Mouse (Mus musculus) midbrain, embryonic 12.5 days (tissue): ENCODE results near the gene Tspyl2. TPM values are rescaled to one million over a fixed set of nuclear protein-coding genes. Genes with fewer than 3 reads are reported as not detected.
"Not testable (repeated sequence)": the region's sequence is repeated elsewhere in the genome, so short reads cannot be mapped to it uniquely, and the experiment has no call there.

Experiments used
- ATAC-seq: fragments of 200-750 bp; cut with Nextera tagmentation; 2 replicates; pipeline ENCODE4 v1.8.0; 2017; ENCODE audit warnings: low read depth, moderate TSS enrichment, moderate library complexity; ENCODE audit not compliant: low FRiP score
- H3K27ac ChIP-seq: fragments of 300-500 bp; sonication (generic); replicated peaks from 2 replicates; pipeline ENCODE4 v1.5.1; 2016; ENCODE audit warnings: mild to moderate bottlenecking
- H3K27me3 ChIP-seq: fragments of 300-500 bp; sonication (generic); 2 replicates; pipeline ENCODE4 v1.6.1; 2016; ENCODE audit warnings: mild to moderate bottlenecking
- H3K36me3 ChIP-seq: fragments of 300-500 bp; sonication (generic); 2 replicates; pipeline ENCODE4 v1.6.1; 2016
- H3K4me1 ChIP-seq: fragments of 300-500 bp; sonication (generic); 2 replicates; pipeline ENCODE4 v1.6.1; 2016
- H3K4me2 ChIP-seq: fragments of 300-500 bp; sonication (generic); replicated peaks from 2 replicates; pipeline ENCODE4 v1.6.1; 2016; ENCODE audit warnings: mild to moderate bottlenecking, moderate library complexity
- H3K4me3 ChIP-seq: fragments of 300-500 bp; sonication (generic); 2 replicates; pipeline ENCODE4 v1.5.1; 2016; ENCODE audit warnings: mild to moderate bottlenecking
- H3K9ac ChIP-seq: fragments of 300-500 bp; sonication (generic); replicated peaks from 2 replicates; pipeline ENCODE4 v1.6.1; 2016; ENCODE audit warnings: mild to moderate bottlenecking, moderate library complexity
- H3K9me3 ChIP-seq: fragments of 300-500 bp; sonication (generic); 2 replicates; pipeline ENCODE4 v1.6.1; 2016; ENCODE audit warnings: mild to moderate bottlenecking
- WGBS: fragments of 180-500 bp; shearing (Covaris S2); methylation state at CpG from one replicate; pipeline ENCODE4 v1.1.7; 2016; 5-methylcytosine and 5-hydroxymethylcytosine counted together
- polyA plus RNA-seq: library from polyadenylated mRNA; unstranded; fragments of >200 nt; fragmentation: Nextera tagmentation; extraction: Ambion mirVana; gene quantifications from 2 replicates; pipeline ENCODE4 v1.2.1, GENCODE M21; 2016

The Tspyl2 gene
- 48.8 and 57.3 TPM in 2 replicates for polyA plus RNA-seq

DNA sequence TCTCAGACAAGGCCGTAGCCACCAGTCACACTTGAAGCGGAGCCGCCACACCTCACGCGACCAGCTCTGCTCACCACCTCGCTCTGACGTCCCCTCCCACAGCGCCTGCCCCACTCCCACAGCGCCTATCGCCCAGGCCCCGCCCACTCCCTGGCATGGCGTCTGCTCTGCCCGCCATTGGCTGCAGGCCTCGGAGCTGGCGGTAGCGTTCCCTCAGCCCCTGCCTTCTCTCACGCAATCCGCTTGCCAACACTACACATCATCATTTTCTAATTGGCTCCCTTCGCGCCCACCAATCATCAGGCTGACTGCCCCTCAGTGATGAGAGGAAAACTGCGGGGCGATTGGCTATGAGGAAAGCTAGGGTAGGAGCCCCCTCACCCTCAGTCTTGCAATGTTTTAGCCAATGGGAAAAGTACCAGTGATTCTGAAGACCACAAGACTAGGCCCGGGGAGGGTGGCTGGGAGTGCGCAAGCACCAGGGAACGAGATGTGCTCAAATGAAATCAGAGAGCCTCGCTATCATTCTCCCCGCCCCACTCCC lies at the start of gene Tspyl2:
Gene Tspyl2 (minus strand): TSS at position 68 of the 544 bp plus-strand sequence.
- H3K9ac ChIP-seq, result peak within 1 kb of the TSS; percentile 75
- peak within 1 kb of the TSS; percentile 57 for H3K4me2 ChIP-seq
- H3K27ac ChIP-seq, result peak within 1 kb of the TSS; percentile 81
- peaks cover 92% of the 10 kb centered on the region for H3K27me3 ChIP-seq
- peaks cover 13% of the 10 kb centered on the region for H3K4me1 ChIP-seq
- 13% methylated on average over 19 of the region's 27 CpGs for WGBS
- ATAC-seq, result peak; percentile 97
- H3K4me3 ChIP-seq, result peak within 1 kb of the TSS; percentile 61
- peaks cover 22% of the 10 kb centered on the region for H3K36me3 ChIP-seq
- no peaks in the 10 kb centered on the region for H3K9me3 ChIP-seq

DNA sequence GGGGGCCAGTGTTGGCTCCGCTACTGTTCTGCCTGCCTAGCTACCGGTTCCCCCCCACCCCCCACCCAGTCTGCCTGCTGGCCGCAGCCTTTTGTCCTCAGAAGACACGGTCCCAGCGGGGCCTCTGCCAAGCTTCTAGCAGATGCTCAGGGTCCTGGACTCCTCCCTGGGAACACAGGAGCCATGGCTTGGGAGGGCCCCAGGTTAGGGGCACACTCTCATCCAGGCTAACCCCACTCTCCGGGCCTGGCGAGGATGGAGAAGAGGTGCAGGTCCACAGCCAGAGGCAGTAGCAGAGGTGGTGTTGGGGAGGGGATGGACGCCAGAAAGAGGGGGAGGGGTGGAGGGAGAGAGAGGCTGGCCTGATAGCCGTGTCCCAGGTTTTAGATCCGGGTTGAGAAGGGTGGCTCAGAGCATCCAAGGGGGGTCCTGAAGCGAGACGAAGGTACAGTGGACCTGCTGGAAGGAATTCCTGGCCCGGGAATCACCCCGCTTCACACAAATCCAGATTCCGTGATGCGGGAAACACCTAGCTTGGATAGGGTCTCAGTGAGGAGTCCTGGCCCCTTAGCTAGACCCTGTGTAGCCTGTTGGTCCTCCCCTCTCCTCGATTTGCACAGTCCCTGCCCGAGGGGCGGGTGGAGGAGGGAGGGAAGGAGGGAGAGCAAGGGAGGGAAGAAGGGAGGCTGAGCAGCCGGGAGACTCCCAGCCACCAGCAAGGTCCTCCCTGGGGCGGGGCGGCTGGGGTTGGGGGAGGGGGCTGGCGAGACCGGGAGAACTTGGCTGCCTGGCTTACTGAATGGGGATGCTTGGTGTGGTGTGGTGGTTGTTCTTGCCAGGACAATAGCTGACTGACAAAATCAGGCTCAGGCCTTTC lies 26.4 kb upstream of the Tspyl2 start, which contains the start of gene Gpr173:
Gene Gpr173 (minus strand): TSS at position 308 of the 877 bp plus-strand sequence.
- WGBS, result 20% methylated on average over 19 of the region's 24 CpGs
- H3K4me3 ChIP-seq, result peak within 1 kb of the TSS; percentile 59
- peak within 1 kb of the TSS; percentile 83 for H3K27ac ChIP-seq
- no peaks in the 10 kb centered on the region for H3K9me3 ChIP-seq
- H3K4me2 ChIP-seq, result peak within 1 kb of the TSS; percentile 61
- peak; percentile 98 for ATAC-seq
- no peaks in the 10 kb centered on the region for H3K36me3 ChIP-seq
- H3K27me3 ChIP-seq, result peaks cover 56% of the 10 kb centered on the region
- peak within 1 kb of the TSS; percentile 75 for H3K9ac ChIP-seq
- H3K4me1 ChIP-seq, result peaks cover 17% of the 10 kb centered on the region

- no peaks in the 10 kb centered on the region for H3K36me3 ChIP-seq
- H3K27me3 ChIP-seq, result peaks cover 60% of the 10 kb centered on the region
- H3K27ac ChIP-seq, result peak overlapping the region; percentile 83
- H3K9me3 ChIP-seq, result no peaks in the 10 kb centered on the region
- peak overlapping the region; percentile 61 for H3K4me2 ChIP-seq
- peak overlapping the region; percentile 59 for H3K4me3 ChIP-seq
- H3K4me1 ChIP-seq, result peaks cover 17% of the 10 kb centered on the region
- ATAC-seq, result peak; percentile 38
- 19% methylated on average over 4 of the region's 4 CpGs for WGBS
- H3K9ac ChIP-seq, result peak overlapping the region; percentile 75
These were observed 25.8 kb upstream of the Tspyl2 start for GRCm38 (mm10) chrX:152368054-152368396.

DNA sequence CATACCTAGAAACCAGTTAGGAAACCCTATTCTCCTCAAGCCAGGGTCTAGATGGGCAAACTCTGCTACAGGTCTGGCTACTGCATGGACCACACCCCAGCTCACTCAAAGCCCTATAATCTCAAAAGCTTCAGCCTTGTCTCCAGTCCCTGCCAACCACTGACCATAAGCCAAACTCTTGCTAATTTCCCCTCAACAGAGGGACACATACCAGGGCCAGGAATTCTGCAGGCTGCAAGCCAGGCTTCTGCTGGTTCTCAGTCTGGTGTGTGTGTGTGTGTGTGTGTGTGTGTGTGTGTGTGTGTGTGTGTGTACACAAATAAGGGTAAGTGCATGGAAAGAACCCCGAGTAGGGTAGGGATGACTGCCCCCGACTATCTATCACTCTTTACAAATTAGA lies 24.2 kb upstream of the Tspyl2 start:
- H3K36me3 ChIP-seq, result no peaks in the 10 kb centered on the region
- H3K27ac ChIP-seq, result no peak overlapping the region
- H3K9ac ChIP-seq, result no peak overlapping the region
- ATAC-seq, result no peak
- 62% methylated on average over 2 of the region's 2 CpGs for WGBS
- peak overlapping the region; percentile 61 for H3K4me2 ChIP-seq
- peak overlapping the region; percentile 59; the same call in 1 of the 2 replicates for H3K4me3 ChIP-seq
- H3K9me3 ChIP-seq, result no peaks in the 10 kb centered on the region
- H3K27me3 ChIP-seq, result peaks cover 59% of the 10 kb centered on the region
- peaks cover 17% of the 10 kb centered on the region for H3K4me1 ChIP-seq

- Histone ChIP-seq H3K9me3 (no peaks in the 10 kb centered on the region), H3K4me2 (no peak overlapping the region), H3K9ac (no peak overlapping the region), H3K36me3 (no peaks in the 10 kb centered on the region), H3K4me3 (no peak overlapping the region), H3K27me3 (peaks cover 55% of the 10 kb centered on the region), H3K27ac (no peak overlapping the region), H3K4me1 (no peaks in the 10 kb centered on the region)
- peak; percentile 80 for ATAC-seq
- WGBS, result 29% methylated on average over 5 of the region's 5 CpGs
These were observed 10.4 kb upstream of the Tspyl2 start for GRCm38 (mm10) chrX:152352553-152353153.

DNA sequence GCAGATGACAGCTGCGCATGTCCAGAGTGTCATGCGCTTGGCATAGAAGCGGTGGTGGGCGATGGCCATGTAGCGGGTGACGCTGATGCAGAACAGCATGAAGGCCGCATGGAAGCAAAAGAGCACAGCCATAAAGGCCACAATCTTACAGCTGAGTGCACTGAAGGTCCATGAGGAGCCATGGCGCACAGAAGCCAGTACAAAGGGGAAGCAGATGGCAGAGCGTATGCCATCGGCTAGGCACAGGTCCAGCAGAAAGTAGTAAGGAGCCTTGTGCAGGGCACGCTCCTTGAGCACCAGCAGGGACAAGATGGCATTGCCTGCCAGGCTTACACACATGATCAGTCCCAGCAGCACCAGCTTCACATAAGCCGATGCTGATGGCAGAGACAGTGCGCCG lies 4.8 kb upstream of the Tspyl2 start:
- no peak overlapping the region for H3K9ac ChIP-seq
- H3K36me3 ChIP-seq, result peaks cover 8% of the 10 kb centered on the region; the same call in 1 of the 2 replicates
- H3K27ac ChIP-seq, result no peak overlapping the region
- WGBS, result 93% methylated on average over 14 of the region's 14 CpGs
- no peak overlapping the region for H3K4me2 ChIP-seq
- no peak for ATAC-seq
- no peaks in the 10 kb centered on the region for H3K9me3 ChIP-seq
- peaks cover 80% of the 10 kb centered on the region for H3K27me3 ChIP-seq
- H3K4me1 ChIP-seq, result no peaks in the 10 kb centered on the region
- H3K4me3 ChIP-seq, result no peak overlapping the region

- peaks cover 8% of the 10 kb centered on the region; the same call in 1 of the 2 replicates for H3K36me3 ChIP-seq
- no peak overlapping the region for H3K27ac ChIP-seq
- no peaks in the 10 kb centered on the region for H3K9me3 ChIP-seq
- H3K4me2 ChIP-seq, result no peak overlapping the region
- H3K27me3 ChIP-seq, result peaks cover 84% of the 10 kb centered on the region
- no peak overlapping the region for H3K9ac ChIP-seq
- no peaks in the 10 kb centered on the region for H3K4me1 ChIP-seq
- H3K4me3 ChIP-seq, result no peak overlapping the region
- 89% methylated on average over 15 of the region's 15 CpGs for WGBS
- ATAC-seq, result no peak
These were observed 4.4 kb upstream of the Tspyl2 start for GRCm38 (mm10) chrX:152346587-152346986.

GRCm38 (mm10) chrX:152342903-152343302 lies 678 bp upstream of the Tspyl2 start:
- H3K9me3 ChIP-seq, result no peaks in the 10 kb centered on the region
- no peak overlapping the region; the same call in 1 of the 2 replicates for H3K9ac ChIP-seq
- H3K4me1 ChIP-seq, result peaks cover 10% of the 10 kb centered on the region
- H3K27me3 ChIP-seq, result peaks cover 90% of the 10 kb centered on the region
- no peak for ATAC-seq
- H3K4me2 ChIP-seq, result peak overlapping the region; percentile 57
- peak overlapping the region; percentile 81 for H3K27ac ChIP-seq
- 31% methylated on average over 6 of the region's 6 CpGs for WGBS
- peaks cover 22% of the 10 kb centered on the region for H3K36me3 ChIP-seq
- peak overlapping the region; percentile 61 for H3K4me3 ChIP-seq

- no peak for ATAC-seq
- peak overlapping the region; percentile 57 for H3K4me2 ChIP-seq
- WGBS, result 39% methylated on average over 11 of the region's 11 CpGs
- H3K27ac ChIP-seq, result peak overlapping the region; percentile 81; the same call in 1 of the 2 replicates
- H3K27me3 ChIP-seq, result peaks cover 92% of the 10 kb centered on the region
- peaks cover 18% of the 10 kb centered on the region for H3K36me3 ChIP-seq
- peaks cover 18% of the 10 kb centered on the region for H3K4me1 ChIP-seq
- peak overlapping the region; percentile 61 for H3K4me3 ChIP-seq
- no peaks in the 10 kb centered on the region for H3K9me3 ChIP-seq
- H3K9ac ChIP-seq, result peak overlapping the region; percentile 75
These were observed 729 bp downstream of the Tspyl2 start for GRCm38 (mm10) chrX:152341496-152341895.

GRCm38 (mm10) chrX:152336546-152337332 lies 5.5 kb downstream of the Tspyl2 start:
- peak overlapping the region; percentile 52 for H3K9ac ChIP-seq
- H3K27me3 ChIP-seq, result peaks cover 61% of the 10 kb centered on the region
- peak; percentile 99 for ATAC-seq
- peak overlapping the region; percentile 95 for H3K27ac ChIP-seq
- no peaks in the 10 kb centered on the region for H3K9me3 ChIP-seq
- peak overlapping the region; percentile 33 for H3K4me3 ChIP-seq
- H3K4me1 ChIP-seq, result peaks cover 18% of the 10 kb centered on the region
- WGBS, result 17% methylated on average over 33 of the region's 33 CpGs
- H3K4me2 ChIP-seq, result peak overlapping the region; percentile 47
- H3K36me3 ChIP-seq, result peaks cover 14% of the 10 kb centered on the region; the same call in 1 of the 2 replicates

DNA sequence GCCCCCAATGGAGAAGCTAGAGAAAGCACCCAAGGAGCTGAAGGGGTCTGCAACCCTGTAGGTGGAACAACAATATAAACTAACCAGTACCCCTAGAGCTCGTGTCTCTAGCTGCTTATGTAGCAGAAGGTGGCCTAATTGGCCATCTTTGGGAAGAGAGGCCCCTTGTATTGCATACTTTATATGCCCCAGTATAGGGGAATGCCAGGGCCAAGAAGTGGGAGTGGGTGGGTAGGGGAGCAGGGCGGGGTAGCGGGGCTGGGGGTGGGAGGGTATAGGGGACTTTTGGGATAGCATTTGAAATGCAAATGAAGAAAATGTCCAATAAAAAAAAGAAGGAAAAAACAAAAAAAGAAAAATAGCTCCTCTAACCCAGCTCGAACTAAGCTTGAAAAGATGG lies 6.1 kb downstream of the Tspyl2 start:
- H3K27me3 ChIP-seq, result peaks cover 55% of the 10 kb centered on the region
- WGBS, result 57% methylated on average over 4 of the region's 4 CpGs
- peak; percentile 16 for ATAC-seq
- peaks cover 15% of the 10 kb centered on the region for H3K4me1 ChIP-seq
- peak overlapping the region; percentile 33; the same call in 1 of the 2 replicates for H3K4me3 ChIP-seq
- H3K9me3 ChIP-seq, H3K9ac ChIP-seq: not testable (repeated sequence)
- peak overlapping the region; percentile 47; the same call in 1 of the 2 replicates for H3K4me2 ChIP-seq
- peak overlapping the region; percentile 95 for H3K27ac ChIP-seq
- H3K36me3 ChIP-seq, result peaks cover 14% of the 10 kb centered on the region; the same call in 1 of the 2 replicates
